Mouse (Mus musculus) midbrain, embryonic 16.5 days (tissue): ENCODE data around the gene Cdhr4. TPM values are rescaled to one million over a fixed set of nuclear protein-coding genes. Genes with fewer than 3 reads are reported as not detected.

Experiments used
- ATAC-seq: fragments of 200-750 bp; cut with Nextera tagmentation; 2 replicates; pipeline ENCODE4 v1.8.0; 2017; ENCODE audit warnings: moderate TSS enrichment
- H3K27ac ChIP-seq: fragments of 300-500 bp; sonication (generic); 2 replicates; pipeline ENCODE4 v1.5.1; 2014; ENCODE audit warnings: mild to moderate bottlenecking, low read length, mixed read lengths
- H3K27me3 ChIP-seq: fragments of 300-500 bp; sonication (generic); 2 replicates; pipeline ENCODE4 v1.6.1; 2014; ENCODE audit warnings: low read depth, low read length, mixed read lengths; ENCODE audit not compliant: control insufficient read depth, insufficient read depth
- H3K36me3 ChIP-seq: fragments of 300-500 bp; sonication (generic); 2 replicates; pipeline ENCODE4 v1.6.1; 2014; ENCODE audit warnings: mild to moderate bottlenecking, low read length, moderate library complexity, mixed read lengths; ENCODE audit not compliant: control insufficient read depth, insufficient read depth
- H3K4me1 ChIP-seq: fragments of 300-500 bp; sonication (generic); 2 replicates; pipeline ENCODE4 v1.6.1; 2014; ENCODE audit warnings: mild to moderate bottlenecking, low read length, mixed read lengths; ENCODE audit not compliant: control insufficient read depth, insufficient read depth
- H3K4me2 ChIP-seq: fragments of 300-500 bp; sonication (generic); 2 replicates; pipeline ENCODE4 v1.6.1; 2014; ENCODE audit warnings: mild to moderate bottlenecking, low read length, mixed read lengths
- H3K4me3 ChIP-seq: fragments of 300-500 bp; sonication (generic); 2 replicates; pipeline ENCODE4 v1.5.1; 2014; ENCODE audit warnings: low read depth, mild to moderate bottlenecking, low read length, moderate library complexity, mixed read lengths
- H3K9ac ChIP-seq: fragments of 300-500 bp; sonication (generic); 2 replicates; pipeline ENCODE4 v1.6.1; 2014; ENCODE audit warnings: low read depth, low read length, mixed read lengths
- H3K9me3 ChIP-seq: fragments of 300-500 bp; sonication (generic); replicated peaks from 2 replicates; pipeline ENCODE4 v1.6.1; 2014; ENCODE audit warnings: mild to moderate bottlenecking, low read length, mixed read lengths; ENCODE audit not compliant: control insufficient read depth, poor library complexity, severe bottlenecking
- WGBS: fragments of 180-500 bp; shearing (Covaris S2); extraction: QIAGEN DNeasy Blood & Tissue Kit; methylation state at CpG from one replicate; pipeline ENCODE4 v1.1.7; 2014; 5-methylcytosine and 5-hydroxymethylcytosine counted together
- polyA plus RNA-seq: library from polyadenylated mRNA; unstranded; fragments of >200 nt; fragmentation: Nextera tagmentation; extraction: Ambion mirVana; gene quantifications from 2 replicates; pipeline ENCODE4 v1.2.1, GENCODE M21; 2015

Gene Cdhr4
- polyA plus RNA-seq, 1 experiment from 2014 or later = 1.2 TPM

GRCm38 (mm10) chr9:107983421-107983890 is 8.8 kb upstream of the Cdhr4 start:
- Histone ChIP-seq H3K4me3 (no peak overlapping the region), H3K4me2 (peak overlapping the region; percentile 89; the same call in 1 of the 2 replicates)

GRCm38 (mm10) chr9:107984052-107984753 is 8.1 kb upstream of the Cdhr4 start:
- Histone ChIP-seq H3K4me2 (peak overlapping the region; percentile 89), H3K27ac (peak overlapping the region; percentile 58), H3K4me1 (peaks cover 10% of the 10 kb centered on the region), H3K9me3 (no peaks in the 10 kb centered on the region), H3K9ac (peak overlapping the region; percentile 59), H3K4me3 (peak overlapping the region; percentile 49; the same call in 1 of the 2 replicates), H3K36me3 (no peaks in the 10 kb centered on the region), H3K27me3 (peaks cover 7% of the 10 kb centered on the region)
- ATAC-seq = no peak
- 76% methylated on average over 19 of the region's 19 CpGs for WGBS

More at GRCm38 (mm10) chr9:107983421-107983890, 8.8 kb upstream of the Cdhr4 start:
- Histone ChIP-seq H3K9me3 (no peaks in the 10 kb centered on the region), H3K4me1 (peaks cover 10% of the 10 kb centered on the region), H3K27me3 (peaks cover 7% of the 10 kb centered on the region), H3K36me3 (no peaks in the 10 kb centered on the region), H3K9ac (no peak overlapping the region), H3K27ac (peak overlapping the region; percentile 75)
- ATAC-seq = no peak
- 57% methylated on average over 4 of the region's 4 CpGs for WGBS

GRCm38 (mm10) chr9:107984754-107985055 is 7.6 kb upstream of the Cdhr4 start:
- Histone ChIP-seq H3K4me1 (peaks cover 10% of the 10 kb centered on the region), H3K4me3 (peak overlapping the region; percentile 49), H3K4me2 (peak overlapping the region; percentile 89), H3K36me3 (no peaks in the 10 kb centered on the region), H3K9me3 (no peaks in the 10 kb centered on the region), H3K27me3 (peaks cover 7% of the 10 kb centered on the region), H3K27ac (peak overlapping the region; percentile 46), H3K9ac (peak overlapping the region; percentile 59)
- WGBS = 70% methylated on average over 9 of the region's 9 CpGs
- no peak for ATAC-seq

- peak within 1 kb of the TSS; percentile 53 for H3K27ac ChIP-seq
- peaks cover 10% of the 10 kb centered on the region for H3K4me1 ChIP-seq
- peak; percentile 79 for ATAC-seq
- H3K9me3 ChIP-seq = no peaks in the 10 kb centered on the region
- H3K9ac ChIP-seq = peak within 1 kb of the TSS; percentile 59
- peak within 1 kb of the TSS; percentile 49 for H3K4me3 ChIP-seq
- no peaks in the 10 kb centered on the region for H3K36me3 ChIP-seq
- peak within 1 kb of the TSS; percentile 89 for H3K4me2 ChIP-seq
- H3K27me3 ChIP-seq = peaks cover 7% of the 10 kb centered on the region
- 1% methylated on average over 57 of the region's 58 CpGs for WGBS
Measured at GRCm38 (mm10) chr9:107985131-107986119, 6.9 kb upstream of the Cdhr4 start, which contains the start of gene Inka1. Gene Inka1 (minus strand): TSS chr9:107985879.

GRCm38 (mm10) chr9:107986376-107986775 is 5.9 kb upstream of the Cdhr4 start:
- ATAC-seq = peak; percentile 52; the same call in 1 of the 2 replicates
- Histone ChIP-seq H3K9ac (no peak overlapping the region), H3K36me3 (no peaks in the 10 kb centered on the region), H3K27ac (no peak overlapping the region), H3K4me1 (peaks cover 10% of the 10 kb centered on the region), H3K27me3 (peaks cover 7% of the 10 kb centered on the region), H3K9me3 (no peaks in the 10 kb centered on the region), H3K4me2 (peak overlapping the region; percentile 89), H3K4me3 (no peak overlapping the region)
- 10% methylated on average over 18 of the region's 18 CpGs for WGBS

GRCm38 (mm10) chr9:107987950-107988349 is 4.3 kb upstream of the Cdhr4 start:
- Histone ChIP-seq H3K4me3 (no peak overlapping the region), H3K27ac (no peak overlapping the region), H3K4me1 (peaks cover 10% of the 10 kb centered on the region), H3K9ac (no peak overlapping the region), H3K27me3 (peaks cover 7% of the 10 kb centered on the region), H3K9me3 (no peaks in the 10 kb centered on the region), H3K4me2 (no peak overlapping the region), H3K36me3 (no peaks in the 10 kb centered on the region)
- 79% methylated on average over 3 of the region's 3 CpGs for WGBS
- no peak for ATAC-seq

GRCm38 (mm10) chr9:107993013-107993412 is 716 bp downstream of the Cdhr4 start:
- Histone ChIP-seq H3K4me2 (no peak overlapping the region), H3K27me3 (no peaks in the 10 kb centered on the region), H3K27ac (no peak overlapping the region), H3K9ac (no peak overlapping the region), H3K36me3 (no peaks in the 10 kb centered on the region), H3K4me3 (no peak overlapping the region), H3K9me3 (no peaks in the 10 kb centered on the region), H3K4me1 (no peaks in the 10 kb centered on the region)
- WGBS = 81% methylated on average over 11 of the region's 11 CpGs
- no peak for ATAC-seq

- Histone ChIP-seq H3K9ac (no peak overlapping the region), H3K4me2 (no peak overlapping the region), H3K4me3 (no peak overlapping the region), H3K27ac (no peak overlapping the region), H3K4me1 (no peaks in the 10 kb centered on the region), H3K9me3 (no peaks in the 10 kb centered on the region), H3K27me3 (no peaks in the 10 kb centered on the region), H3K36me3 (no peaks in the 10 kb centered on the region)
- WGBS = 74% methylated on average over 2 of the region's 2 CpGs
- ATAC-seq = no peak
Measured at GRCm38 (mm10) chr9:107994464-107994863, 2.2 kb downstream of the Cdhr4 start.
